Mouse (Mus musculus) G1E (cell line): Measurements from ENCODE around the gene Dusp15.

Source experiments
- CTCF ChIP-seq: IDR thresholded peaks from 2 replicates; pipeline ENCODE4 v1.5.1; 2012; ENCODE audit warnings: low read depth, low read length, inconsistent platforms, mixed read lengths
- GATA1 ChIP-seq: IDR thresholded peaks from 2 replicates; pipeline ENCODE4 v1.6.1; 2012; ENCODE audit warnings: borderline replicate concordance, low read length, inconsistent platforms, mixed read lengths
- TAL1 ChIP-seq: conservative IDR thresholded peaks from 2 replicates; pipeline ENCODE4 v1.6.1; 2012; ENCODE audit warnings: low read depth, low read length, inconsistent platforms, mixed read lengths

- no peak for TF ChIP-seq CTCF
- TF ChIP-seq GATA1: no peak
- no peak for TF ChIP-seq TAL1
These were observed 3.0 kb downstream of the Dusp15 start for GRCm38 (mm10) chr2:152948438-152949020.
